Mouse (Mus musculus) erythroblast, adult 5-6 weeks (primary cell): Measurements from ENCODE around the gene Rbfox3. TPM values are rescaled to one million over a fixed set of nuclear protein-coding genes. Genes with fewer than 3 reads are reported as not detected.
A peak's percentile ranks its signal among the peaks of the same experiment; 100 is the strongest.

Experiments used
- ATAC-seq: replicated peaks from 2 replicates; pipeline ENCODE4 v1.8.0; 2016; ENCODE audit warnings: moderate number of reproducible peaks, mild to moderate bottlenecking, moderate TSS enrichment, inconsistent platforms; ENCODE audit not compliant: poor library complexity, low FRiP score, severe bottlenecking
- total RNA-seq, 2 experiments: library from RNA; stranded (forward) in 1 of 2; stranded (reverse) in 1 of 2; fragments of 150-400 nt in 1 of 2; fragments of 200-764, 138-1000 nt in 1 of 2; gene quantifications; 2 replicates each; pipeline versions ENCODE4 v1.2.3 to v1.2.4; 2015 to 2017; ENCODE audit warnings: low replicate concordance in 2 of 2

Gene Rbfox3
- total RNA-seq, 2 experiments from 2014 or later: not detected

GRCm38 (mm10) chr11:118740001-118740400 is 171.4 kb downstream of the Rbfox3 start:
- no peak for ATAC-seq

GRCm38 (mm10) chr11:118738855-118739832 is 172.3 kb downstream of the Rbfox3 start:
- peak; percentile 63 for ATAC-seq

- no peak for ATAC-seq
These were observed 173.1 kb downstream of the Rbfox3 start for GRCm38 (mm10) chr11:118738323-118738722.

- no peak for ATAC-seq
These were observed 173.6 kb downstream of the Rbfox3 start for GRCm38 (mm10) chr11:118737821-118738220.

- no peak for ATAC-seq
These were observed 174.4 kb downstream of the Rbfox3 start for GRCm38 (mm10) chr11:118736993-118737392.

- no peak for ATAC-seq
These were observed 179.7 kb downstream of the Rbfox3 start for GRCm38 (mm10) chr11:118731655-118732054.

GRCm38 (mm10) chr11:118729373-118729772 is 182.0 kb downstream of the Rbfox3 start:
- no peak for ATAC-seq

- ATAC-seq: no peak
These were observed 182.6 kb downstream of the Rbfox3 start for GRCm38 (mm10) chr11:118728797-118729196.

- no peak for ATAC-seq
These were observed 183.3 kb downstream of the Rbfox3 start for GRCm38 (mm10) chr11:118728083-118728551.

- ATAC-seq: no peak
These were observed 185.0 kb downstream of the Rbfox3 start for GRCm38 (mm10) chr11:118726430-118726829.

- ATAC-seq: no peak
These were observed 187.0 kb downstream of the Rbfox3 start for GRCm38 (mm10) chr11:118724423-118724822.

GRCm38 (mm10) chr11:118723166-118723565 is 188.2 kb downstream of the Rbfox3 start:
- ATAC-seq: no peak

- ATAC-seq: no peak
These were observed 189.5 kb downstream of the Rbfox3 start for GRCm38 (mm10) chr11:118721898-118722297.

- ATAC-seq: no peak
These were observed 196.5 kb downstream of the Rbfox3 start for GRCm38 (mm10) chr11:118714601-118715524.

GRCm38 (mm10) chr11:118712761-118713160 is 198.6 kb downstream of the Rbfox3 start:
- no peak for ATAC-seq

- no peak for ATAC-seq
These were observed 199.3 kb downstream of the Rbfox3 start for GRCm38 (mm10) chr11:118712058-118712457.

- no peak for ATAC-seq
These were observed 201.4 kb downstream of the Rbfox3 start for GRCm38 (mm10) chr11:118710035-118710434.

- no peak for ATAC-seq
These were observed 215.0 kb downstream of the Rbfox3 start for GRCm38 (mm10) chr11:118696226-118696930.

GRCm38 (mm10) chr11:118693276-118693675 is 218.1 kb downstream of the Rbfox3 start:
- ATAC-seq: no peak

GRCm38 (mm10) chr11:118690262-118690661 is 221.1 kb downstream of the Rbfox3 start:
- ATAC-seq: no peak
